Mouse (Mus musculus): ENCODE results near the gene Myoz2. TPM values are rescaled to one million over a fixed set of nuclear protein-coding genes. Genes with fewer than 3 reads are reported as not detected.

The Myoz2 gene
- polyA plus RNA-seq, 1 experiment from 2014 or later = not detected

DNA sequence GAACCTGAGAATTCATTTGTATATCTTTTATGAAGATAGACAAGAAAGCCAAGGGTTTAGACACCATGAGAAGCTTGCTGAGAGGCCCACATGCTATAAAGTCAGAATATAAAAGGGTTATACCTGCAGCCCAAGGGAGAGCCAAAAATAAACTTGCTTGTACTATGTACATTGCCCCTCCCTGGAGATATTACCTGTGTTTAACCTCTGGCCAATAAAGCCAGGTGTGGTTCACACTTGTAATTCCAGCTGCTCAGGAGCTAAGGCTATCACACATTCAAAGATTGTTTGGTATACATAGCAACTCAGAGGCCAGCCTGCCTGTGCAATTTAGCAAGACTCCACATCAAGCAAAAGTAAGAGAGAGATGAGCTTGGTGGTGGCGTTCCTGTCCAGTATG is 24.0 kb upstream of the Myoz2 start:
- no peak for ATAC-seq (ENCODE audit: low FRiP score)
- WGBS = 94% methylated on average over 1 of the region's 1 CpGs
- H3K9me3 ChIP-seq = no peaks in the 10 kb centered on the region
- H3K27me3 ChIP-seq = no peaks in the 10 kb centered on the region
- peaks cover 5% of the 10 kb centered on the region; the same call in 1 of the 2 replicates for H3K4me1 ChIP-seq
- no peaks in the 10 kb centered on the region for H3K36me3 ChIP-seq (replicated peaks)
- no peak overlapping the region for H3K9ac ChIP-seq
- H3K4me2 ChIP-seq = no peak overlapping the region
- no peak overlapping the region for H3K4me3 ChIP-seq (replicated peaks)
- H3K27ac ChIP-seq = no peak overlapping the region

DNA sequence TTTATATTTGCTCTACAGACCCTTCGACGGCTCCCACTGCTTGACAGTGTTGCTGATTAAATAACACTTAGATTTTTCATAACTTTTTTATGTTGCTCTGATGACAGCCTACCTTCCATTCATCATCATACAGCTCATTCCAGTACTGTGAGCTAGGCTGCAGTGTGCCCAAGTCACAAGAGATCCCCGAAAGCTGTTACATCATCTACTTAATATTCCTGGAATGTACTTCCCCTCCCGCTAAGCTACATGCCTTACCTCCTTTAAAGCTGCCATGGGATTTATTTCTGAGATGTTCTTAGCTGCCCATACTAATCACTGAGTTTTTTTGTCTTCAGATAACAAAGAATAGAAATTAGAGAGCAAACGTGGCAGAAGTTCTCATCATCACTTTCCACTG is 19.4 kb upstream of the Myoz2 start:
- Histone ChIP-seq H3K9me3 (0 out of 2 replicates have a peak, but pooled peaks cover 3% of the 10 kb centered on the region), H3K4me3 (replicated peaks) (no peak overlapping the region), H3K9ac (no peak overlapping the region), H3K27ac (no peak overlapping the region), H3K36me3 (replicated peaks) (no peaks in the 10 kb centered on the region), H3K27me3 (no peaks in the 10 kb centered on the region), H3K4me1 (peaks cover 5% of the 10 kb centered on the region; the same call in 1 of the 2 replicates), H3K4me2 (no peak overlapping the region)
- WGBS = 63% methylated on average over 5 of the region's 5 CpGs
- 0 out of 2 replicates have a peak, but pooled peaks have one; percentile 46 for ATAC-seq (ENCODE audit: low FRiP score)

DNA sequence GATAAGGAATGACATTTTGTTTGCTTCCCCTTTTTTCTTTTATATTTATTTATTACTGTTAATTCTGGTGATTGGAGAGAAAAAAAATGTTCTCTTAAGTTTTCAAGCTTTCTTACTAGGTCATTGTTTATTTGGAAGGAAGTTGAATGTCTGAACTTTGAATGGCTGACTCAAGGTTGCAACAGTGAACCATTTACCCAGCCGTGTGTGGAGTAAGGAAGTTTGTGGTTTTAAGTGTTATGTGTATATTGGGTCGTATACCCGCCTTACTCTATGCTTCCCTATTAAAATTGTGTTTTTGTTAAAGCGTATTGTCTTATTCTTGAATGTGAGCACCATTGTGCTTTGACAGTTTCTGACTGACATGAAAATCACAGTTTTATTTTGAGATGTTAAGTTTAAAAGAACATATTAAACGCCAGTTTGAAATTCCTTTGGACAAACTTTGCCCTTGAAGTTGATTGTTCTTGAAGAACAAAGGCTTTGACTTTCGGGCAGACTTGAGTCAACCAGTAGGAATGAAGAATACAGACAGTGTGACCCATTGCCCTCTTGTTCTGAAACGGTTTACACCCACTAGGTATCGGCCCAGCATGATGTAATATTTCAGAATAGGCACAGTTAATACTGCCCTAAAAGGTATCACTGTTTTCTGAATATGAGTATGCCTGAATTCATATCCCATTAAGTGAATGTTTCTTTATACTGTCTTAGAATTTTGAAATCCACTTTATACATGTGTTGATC is 18.6 kb upstream of the Myoz2 start:
- H3K36me3 ChIP-seq (replicated peaks) = no peaks in the 10 kb centered on the region
- ATAC-seq (ENCODE audit: low FRiP score) = no peak
- no peak overlapping the region for H3K4me2 ChIP-seq
- no peak overlapping the region for H3K27ac ChIP-seq
- no peak overlapping the region for H3K4me3 ChIP-seq (replicated peaks)
- H3K27me3 ChIP-seq = no peaks in the 10 kb centered on the region
- H3K9me3 ChIP-seq = 0 out of 2 replicates have a peak, but pooled peaks cover 3% of the 10 kb centered on the region
- no peak overlapping the region for H3K9ac ChIP-seq
- 74% methylated on average over 8 of the region's 8 CpGs for WGBS
- H3K4me1 ChIP-seq = peaks cover 5% of the 10 kb centered on the region; the same call in 1 of the 2 replicates

DNA sequence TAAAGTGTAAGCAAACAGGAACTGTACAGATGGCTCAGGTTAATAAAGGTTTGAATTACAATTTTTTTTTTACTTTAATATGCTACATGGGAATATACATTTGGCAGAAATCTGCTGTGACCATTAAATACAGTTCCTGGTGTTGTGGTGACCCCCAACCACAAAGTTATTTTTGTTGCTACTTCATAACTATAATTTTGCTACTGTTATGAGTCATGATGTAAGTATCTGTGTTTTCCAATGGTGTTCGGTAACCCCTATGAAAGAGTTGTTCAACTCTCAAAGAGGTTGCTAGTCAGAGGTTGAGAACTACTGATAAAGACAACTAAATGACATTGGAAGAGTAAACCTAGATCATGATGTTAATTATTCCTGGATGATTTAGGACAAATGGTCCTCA is 7.5 kb upstream of the Myoz2 start:
- no peaks in the 10 kb centered on the region for H3K27me3 ChIP-seq
- no peak overlapping the region for H3K4me3 ChIP-seq (replicated peaks)
- H3K4me2 ChIP-seq = no peak overlapping the region
- 100% methylated on average over 1 of the region's 1 CpGs for WGBS
- no peaks in the 10 kb centered on the region for H3K4me1 ChIP-seq
- no peak for ATAC-seq (ENCODE audit: low FRiP score)
- no peak overlapping the region for H3K9ac ChIP-seq
- H3K36me3 ChIP-seq (replicated peaks) = no peaks in the 10 kb centered on the region
- no peak overlapping the region for H3K27ac ChIP-seq
- no peaks in the 10 kb centered on the region for H3K9me3 ChIP-seq

DNA sequence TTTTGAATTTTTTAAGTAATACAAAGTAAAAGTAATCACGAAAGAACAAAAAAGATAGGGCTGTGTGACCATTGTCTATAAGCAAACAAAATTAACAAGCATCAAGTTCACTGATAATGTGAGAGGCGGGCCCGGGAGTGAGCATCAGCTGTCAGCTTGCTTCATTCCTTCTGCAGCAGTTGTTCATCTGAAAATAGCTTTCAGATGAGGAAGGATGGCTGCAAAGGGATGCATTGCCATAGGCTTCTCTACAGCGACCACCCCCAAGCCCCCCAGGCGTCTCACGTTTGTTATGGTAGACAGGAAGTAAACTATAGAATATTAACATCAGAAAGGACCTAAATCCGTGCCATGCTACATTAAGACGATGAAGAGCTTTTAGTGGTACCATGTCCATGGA is 1.0 kb downstream of the Myoz2 start:
- 75% methylated on average over 8 of the region's 8 CpGs for WGBS
- Histone ChIP-seq H3K4me2 (no peak overlapping the region), H3K27ac (no peak overlapping the region), H3K9me3 (no peaks in the 10 kb centered on the region), H3K36me3 (replicated peaks) (no peaks in the 10 kb centered on the region), H3K9ac (no peak overlapping the region), H3K27me3 (no peaks in the 10 kb centered on the region), H3K4me3 (replicated peaks) (no peak overlapping the region), H3K4me1 (no peaks in the 10 kb centered on the region)
- no peak for ATAC-seq (ENCODE audit: low FRiP score)

DNA sequence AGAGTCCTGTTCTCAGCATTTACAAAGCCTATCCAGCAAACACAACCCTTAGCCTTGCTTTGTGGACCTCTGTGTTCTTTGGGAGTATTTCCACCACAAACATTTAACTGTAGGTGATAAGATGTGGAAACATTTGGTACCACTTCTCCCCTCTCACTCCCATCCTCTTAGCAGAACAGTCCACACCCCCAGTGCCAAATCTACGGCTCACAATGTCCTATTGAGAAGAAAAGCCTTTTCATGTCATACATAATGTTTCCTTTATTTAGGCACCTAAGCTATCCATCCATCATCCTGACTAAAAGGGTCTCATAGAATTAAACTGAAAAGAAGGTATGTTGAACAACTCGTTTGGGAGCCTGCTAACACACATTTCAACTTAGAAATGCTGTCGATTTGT is 9.2 kb downstream of the Myoz2 start:
- H3K4me2 ChIP-seq = no peak overlapping the region
- H3K27ac ChIP-seq = no peak overlapping the region
- WGBS = 38% methylated on average over 3 of the region's 3 CpGs
- H3K9me3 ChIP-seq = no peaks in the 10 kb centered on the region
- H3K27me3 ChIP-seq = no peaks in the 10 kb centered on the region
- no peak for ATAC-seq (ENCODE audit: low FRiP score)
- H3K9ac ChIP-seq = no peak overlapping the region
- no peaks in the 10 kb centered on the region for H3K36me3 ChIP-seq (replicated peaks)
- H3K4me1 ChIP-seq = no peaks in the 10 kb centered on the region
- H3K4me3 ChIP-seq (replicated peaks) = no peak overlapping the region

DNA sequence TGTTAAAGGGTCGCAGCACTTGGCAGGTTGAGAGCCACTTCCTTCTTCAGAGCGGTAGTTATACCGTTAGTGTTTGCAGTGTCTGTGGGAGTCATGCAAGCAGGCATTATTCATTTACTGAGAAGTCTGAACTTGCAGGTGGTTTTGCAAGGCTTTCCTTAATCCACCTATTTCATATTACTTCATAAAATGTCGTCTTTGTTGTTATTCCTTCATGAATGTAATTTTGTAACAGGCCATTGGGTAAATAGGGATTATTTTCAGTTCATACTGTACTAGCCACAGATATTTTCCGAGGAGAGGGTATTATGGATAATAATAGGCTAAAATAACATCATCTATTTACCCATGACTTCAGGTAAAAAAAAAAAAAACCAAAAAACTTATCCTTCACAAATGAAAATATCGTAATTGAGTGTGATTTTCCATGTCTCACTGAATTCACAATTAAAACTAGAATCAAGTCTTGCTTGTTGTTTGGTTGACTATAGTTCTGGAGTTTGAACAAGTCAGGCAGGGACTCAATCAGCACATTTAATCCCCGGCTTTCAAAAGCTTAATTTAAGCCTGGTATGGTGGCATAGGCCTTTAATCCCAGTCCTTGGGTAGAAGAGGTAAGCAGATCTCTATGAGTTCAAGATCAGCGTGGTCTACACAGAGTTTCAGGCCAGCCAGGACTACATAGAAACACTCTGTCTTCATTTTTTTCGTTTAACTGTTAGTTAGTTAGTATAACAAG is 10.2 kb downstream of the Myoz2 start:
- no peaks in the 10 kb centered on the region for H3K9me3 ChIP-seq
- WGBS = 85% methylated on average over 9 of the region's 9 CpGs
- H3K9ac ChIP-seq = no peak overlapping the region
- H3K36me3 ChIP-seq (replicated peaks) = no peaks in the 10 kb centered on the region
- no peak overlapping the region for H3K4me3 ChIP-seq (replicated peaks)
- H3K27me3 ChIP-seq = no peaks in the 10 kb centered on the region
- no peak overlapping the region for H3K27ac ChIP-seq
- no peak overlapping the region for H3K4me2 ChIP-seq
- H3K4me1 ChIP-seq = no peaks in the 10 kb centered on the region
- ATAC-seq (ENCODE audit: low FRiP score) = no peak

DNA sequence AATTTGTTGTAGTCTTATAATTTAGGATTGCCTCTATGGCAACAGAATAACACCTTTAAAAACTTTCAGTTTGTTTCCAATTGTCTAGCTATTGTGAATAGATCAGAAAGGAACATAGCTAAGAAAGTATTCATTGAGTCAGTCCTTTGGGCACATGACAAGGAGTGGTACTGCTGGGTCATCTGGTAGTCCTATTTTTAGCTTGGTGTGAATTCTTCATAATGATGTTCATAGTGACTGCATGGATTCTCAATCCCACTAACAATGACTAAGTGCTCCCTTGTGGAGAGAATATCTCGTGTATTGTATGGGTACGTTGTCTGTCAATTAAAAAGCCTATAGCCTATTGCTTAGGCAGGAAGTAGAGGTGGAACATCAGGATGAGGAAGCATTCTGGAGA is 16.0 kb downstream of the Myoz2 start:
- whole genome bisulfite sequencing = 91% methylated on average over 2 of the region's 2 CpGs

DNA sequence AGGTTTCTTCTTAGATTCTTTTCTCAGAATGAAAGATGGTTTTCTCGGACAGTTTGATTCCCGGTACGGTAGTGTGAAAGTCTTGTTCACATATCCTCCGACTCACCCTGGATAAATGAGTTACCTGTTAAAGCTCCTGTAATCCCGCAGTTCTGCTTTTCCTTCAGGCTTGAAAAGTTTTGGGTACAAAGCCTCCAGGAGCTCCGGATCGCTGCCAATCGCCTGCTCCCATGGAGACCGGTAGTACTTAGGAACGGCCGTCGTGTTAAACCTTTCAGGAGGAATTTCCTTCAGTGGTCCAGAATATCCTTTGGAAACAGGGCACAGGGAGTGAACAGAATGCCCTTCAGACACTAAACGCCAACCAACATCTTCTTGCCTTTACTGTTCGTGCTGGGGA is 21.3 kb downstream of the Myoz2 start:
- 89% methylated on average over 14 of the region's 14 CpGs for WGBS
- H3K9me3 ChIP-seq = no peaks in the 10 kb centered on the region

More for the DNA sequence above, 16.0 kb downstream of the Myoz2 start:
- no peak overlapping the region for H3K9ac ChIP-seq
- no peak for ATAC-seq (ENCODE audit: low FRiP score)
- no peak overlapping the region for H3K4me2 ChIP-seq
- H3K27ac ChIP-seq = no peak overlapping the region
- no peaks in the 10 kb centered on the region for H3K36me3 ChIP-seq (replicated peaks)
- H3K4me3 ChIP-seq (replicated peaks) = no peak overlapping the region
- H3K9me3 ChIP-seq = no peaks in the 10 kb centered on the region
- H3K4me1 ChIP-seq = no peaks in the 10 kb centered on the region
- H3K27me3 ChIP-seq = no peaks in the 10 kb centered on the region

DNA sequence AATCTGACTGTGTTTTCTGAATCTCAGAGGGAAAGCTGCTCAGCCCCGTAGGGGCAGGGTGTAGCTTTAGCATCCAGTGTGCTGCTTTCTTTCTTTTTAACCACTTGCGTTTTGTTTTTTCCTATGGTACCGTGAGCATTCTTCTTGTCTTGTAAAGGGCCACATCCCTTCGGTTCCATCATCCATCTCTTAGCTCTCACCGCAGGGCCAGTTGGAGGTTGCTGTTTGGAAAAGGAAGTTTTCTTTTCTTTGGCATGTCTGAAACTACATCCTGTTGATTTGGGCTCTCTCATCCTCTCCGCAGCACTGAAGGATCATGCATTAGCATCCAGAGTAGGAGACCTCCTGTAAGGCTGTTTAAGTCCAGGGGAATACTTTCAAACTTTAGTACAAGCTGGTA is 25.4 kb downstream of the Myoz2 start:
- Histone ChIP-seq H3K4me2 (no peak overlapping the region), H3K9ac (no peak overlapping the region), H3K27me3 (no peaks in the 10 kb centered on the region), H3K9me3 (no peaks in the 10 kb centered on the region), H3K4me1 (no peaks in the 10 kb centered on the region), H3K4me3 (replicated peaks) (no peak overlapping the region), H3K27ac (no peak overlapping the region), H3K36me3 (replicated peaks) (no peaks in the 10 kb centered on the region)
- no peak for ATAC-seq (ENCODE audit: low FRiP score)
- 53% methylated on average over 6 of the region's 6 CpGs for WGBS

More for the DNA sequence above, 21.3 kb downstream of the Myoz2 start:
- Histone ChIP-seq H3K27ac (no peak overlapping the region), H3K4me2 (no peak overlapping the region), H3K27me3 (no peaks in the 10 kb centered on the region), H3K36me3 (replicated peaks) (no peaks in the 10 kb centered on the region), H3K4me1 (no peaks in the 10 kb centered on the region), H3K4me3 (replicated peaks) (no peak overlapping the region), H3K9ac (no peak overlapping the region)
- ATAC-seq (ENCODE audit: low FRiP score) = no peak

DNA sequence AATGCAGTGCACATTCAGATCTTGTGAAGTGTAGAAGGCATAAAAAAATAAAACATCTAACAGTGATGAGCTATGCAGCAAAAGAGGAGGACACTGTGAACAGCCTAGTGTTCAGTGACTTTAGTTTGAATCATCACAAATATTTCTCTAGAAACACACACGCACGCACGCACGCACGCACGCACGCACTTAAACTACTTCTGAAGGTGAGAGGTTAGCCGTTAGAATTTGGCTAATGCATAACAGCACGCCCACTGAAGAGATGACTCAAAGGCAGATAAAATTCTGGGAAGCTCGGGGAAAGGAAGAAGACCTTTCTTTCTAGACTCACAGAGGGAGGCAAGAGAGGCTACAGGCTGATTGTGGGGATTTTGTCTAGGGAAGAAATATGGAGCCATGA is 27.4 kb downstream of the Myoz2 start:
- Histone ChIP-seq H3K9me3 (no peaks in the 10 kb centered on the region), H3K27me3 (no peaks in the 10 kb centered on the region), H3K4me2 (no peak overlapping the region), H3K9ac (no peak overlapping the region), H3K4me1 (no peaks in the 10 kb centered on the region), H3K27ac (no peak overlapping the region), H3K4me3 (replicated peaks) (no peak overlapping the region), H3K36me3 (replicated peaks) (no peaks in the 10 kb centered on the region)
- no peak for ATAC-seq (ENCODE audit: low FRiP score)
- 82% methylated on average over 10 of the region's 10 CpGs for WGBS

DNA sequence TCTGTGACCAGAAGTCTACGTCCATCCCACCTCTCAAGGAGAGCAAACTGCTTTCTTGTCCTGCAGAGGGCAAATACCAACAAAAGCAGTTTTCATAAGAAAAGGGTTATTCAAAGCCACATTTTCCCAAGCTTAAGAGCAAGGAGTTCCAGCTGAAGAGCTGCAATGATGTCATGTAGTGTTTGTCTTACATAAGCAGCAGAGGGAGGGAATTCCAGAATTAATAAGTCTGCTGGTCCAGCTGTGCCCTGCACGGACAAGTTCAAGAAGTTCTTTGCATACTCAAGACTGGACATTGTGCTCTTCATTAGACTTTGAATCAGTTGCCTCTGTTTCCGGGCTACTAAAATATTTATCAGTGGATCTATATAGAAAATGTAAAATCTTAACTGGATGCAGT is 33.8 kb downstream of the Myoz2 start:
- H3K9ac ChIP-seq = no peak overlapping the region
- no peaks in the 10 kb centered on the region for H3K9me3 ChIP-seq
- H3K4me1 ChIP-seq = no peaks in the 10 kb centered on the region
- no peak overlapping the region for H3K4me3 ChIP-seq (replicated peaks)
- H3K36me3 ChIP-seq (replicated peaks) = no peaks in the 10 kb centered on the region
- H3K27ac ChIP-seq = no peak overlapping the region
- H3K4me2 ChIP-seq = no peak overlapping the region
- H3K27me3 ChIP-seq = no peaks in the 10 kb centered on the region
- ATAC-seq (ENCODE audit: low FRiP score) = no peak
- 59% methylated on average over 3 of the region's 3 CpGs for WGBS

DNA sequence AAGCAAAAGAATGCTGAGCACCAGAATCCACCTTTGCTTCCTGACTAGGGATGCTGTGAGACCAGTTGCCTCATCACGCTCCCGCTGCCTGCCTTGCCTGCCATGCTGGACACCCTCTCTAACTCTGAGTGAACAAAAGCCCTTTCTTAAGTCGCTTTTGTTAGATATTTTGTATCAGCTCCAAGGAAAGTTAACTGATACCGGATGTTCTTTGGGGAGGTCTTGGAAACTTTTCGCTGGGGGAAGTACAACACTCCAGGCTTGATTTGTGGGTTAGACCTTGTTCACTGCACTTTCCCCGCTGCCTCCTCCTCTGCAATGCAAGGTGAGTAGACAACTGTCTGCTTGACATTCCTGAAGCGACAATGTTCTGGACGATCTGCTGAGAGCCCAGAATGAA is 36.3 kb downstream of the Myoz2 start:
- ATAC-seq (ENCODE audit: low FRiP score) = no peak
- Histone ChIP-seq H3K9me3 (no peaks in the 10 kb centered on the region), H3K36me3 (replicated peaks) (no peaks in the 10 kb centered on the region), H3K27me3 (no peaks in the 10 kb centered on the region), H3K27ac (no peak overlapping the region), H3K9ac (no peak overlapping the region), H3K4me1 (no peaks in the 10 kb centered on the region), H3K4me3 (replicated peaks) (no peak overlapping the region), H3K4me2 (no peak overlapping the region)
- WGBS = 76% methylated on average over 8 of the region's 8 CpGs
